Mouse (Mus musculus) midbrain, embryonic 14.5 days (tissue): Measurements from ENCODE around the gene Stat2. TPM values are rescaled to one million over a fixed set of nuclear protein-coding genes. Genes with fewer than 3 reads are reported as not detected.
"Not testable (repeated sequence)": the region's sequence is repeated elsewhere in the genome, so short reads cannot be mapped to it uniquely, and the experiment has no call there.

Experiments used
- ATAC-seq: fragments of 200-750 bp; cut with Nextera tagmentation; 2 replicates; pipeline ENCODE4 v1.8.0; 2017; ENCODE audit warnings: moderate number of reproducible peaks, moderate library complexity; ENCODE audit not compliant: low FRiP score, low TSS enrichment
- DNase-seq: peaks from one replicate; pipeline ENCODE4 v3.0.0-alpha.2; 2015
- H3K27ac ChIP-seq: fragments of 300-500 bp; sonication (generic); replicated peaks from 2 replicates; pipeline ENCODE4 v1.5.1; 2014; ENCODE audit warnings: mild to moderate bottlenecking, low read depth, low read length, moderate library complexity
- H3K27me3 ChIP-seq: fragments of 300-500 bp; sonication (generic); 2 replicates; pipeline ENCODE4 v1.6.1; 2014; ENCODE audit warnings: low read length, control low read depth, mixed read lengths; ENCODE audit not compliant: control insufficient read depth, insufficient read depth
- H3K36me3 ChIP-seq: fragments of 300-500 bp; sonication (generic); 2 replicates; pipeline ENCODE4 v1.6.1; 2014; ENCODE audit warnings: low read length, control low read depth; ENCODE audit not compliant: control insufficient read depth, insufficient read depth
- H3K4me1 ChIP-seq: fragments of 300-500 bp; sonication (generic); 2 replicates; pipeline ENCODE4 v1.6.1; 2014; ENCODE audit warnings: mild to moderate bottlenecking, antibody characterized with exemption, low read length, control low read depth; ENCODE audit not compliant: control insufficient read depth, insufficient read depth
- H3K4me2 ChIP-seq: fragments of 300-500 bp; sonication (generic); 2 replicates; pipeline ENCODE4 v1.6.1; 2014; ENCODE audit warnings: mild to moderate bottlenecking, low read length, moderate library complexity
- H3K4me3 ChIP-seq: fragments of 300-500 bp; sonication (generic); replicated peaks from 2 replicates; pipeline ENCODE4 v1.5.1; 2014; ENCODE audit warnings: low read depth, low read length
- H3K9ac ChIP-seq: fragments of 300-500 bp; sonication (generic); replicated peaks from 2 replicates; pipeline ENCODE4 v1.6.1; 2014; ENCODE audit warnings: mild to moderate bottlenecking, low read length, moderate library complexity
- H3K9me3 ChIP-seq: fragments of 300-500 bp; sonication (generic); 2 replicates; pipeline ENCODE4 v1.6.1; 2016; ENCODE audit warnings: low read length, control low read depth, mixed read lengths; ENCODE audit not compliant: control insufficient read depth
- WGBS: fragments of 180-500 bp; shearing (Covaris S2); extraction: QIAGEN DNeasy Blood & Tissue Kit; methylation state at CpG from one replicate; pipeline ENCODE4 v1.1.7; 2014; 5-methylcytosine and 5-hydroxymethylcytosine counted together
- polyA plus RNA-seq: library from polyadenylated mRNA; unstranded; fragments of >200 nt; fragmentation: Nextera tagmentation; extraction: Ambion mirVana; gene quantifications from 2 replicates; pipeline ENCODE4 v1.2.1, GENCODE M21; 2014

The Stat2 gene
- polyA plus RNA-seq, 1 experiment from 2014 or later, result 23.0 TPM

- no peak overlapping the region for H3K27ac ChIP-seq
- no peak overlapping the region for H3K9ac ChIP-seq
- H3K4me3 ChIP-seq, result no peak overlapping the region
- ATAC-seq (no peak), DNase-seq (no peak)
- no peaks in the 10 kb centered on the region for H3K27me3 ChIP-seq
- H3K4me1 ChIP-seq, result no peaks in the 10 kb centered on the region
- no peak overlapping the region for H3K4me2 ChIP-seq
- WGBS, result 87% methylated on average over 17 of the region's 17 CpGs
- H3K36me3 ChIP-seq, result peaks cover 90% of the 10 kb centered on the region
- H3K9me3 ChIP-seq, result no peaks in the 10 kb centered on the region
Measured at GRCm38 (mm10) chr10:128247020-128247732, 23.2 kb upstream of the Stat2 start.

- no peak overlapping the region for H3K27ac ChIP-seq
- H3K9me3 ChIP-seq, result no peaks in the 10 kb centered on the region
- ATAC-seq (no peak), DNase-seq (no peak)
- no peak overlapping the region for H3K4me3 ChIP-seq
- H3K4me1 ChIP-seq, result no peaks in the 10 kb centered on the region
- no peak overlapping the region for H3K4me2 ChIP-seq
- peaks cover 66% of the 10 kb centered on the region for H3K36me3 ChIP-seq
- H3K9ac ChIP-seq, result no peak overlapping the region
- 97% methylated on average over 13 of the region's 13 CpGs for WGBS
- no peaks in the 10 kb centered on the region for H3K27me3 ChIP-seq
Measured at GRCm38 (mm10) chr10:128250565-128250964, 19.8 kb upstream of the Stat2 start.

DNA sequence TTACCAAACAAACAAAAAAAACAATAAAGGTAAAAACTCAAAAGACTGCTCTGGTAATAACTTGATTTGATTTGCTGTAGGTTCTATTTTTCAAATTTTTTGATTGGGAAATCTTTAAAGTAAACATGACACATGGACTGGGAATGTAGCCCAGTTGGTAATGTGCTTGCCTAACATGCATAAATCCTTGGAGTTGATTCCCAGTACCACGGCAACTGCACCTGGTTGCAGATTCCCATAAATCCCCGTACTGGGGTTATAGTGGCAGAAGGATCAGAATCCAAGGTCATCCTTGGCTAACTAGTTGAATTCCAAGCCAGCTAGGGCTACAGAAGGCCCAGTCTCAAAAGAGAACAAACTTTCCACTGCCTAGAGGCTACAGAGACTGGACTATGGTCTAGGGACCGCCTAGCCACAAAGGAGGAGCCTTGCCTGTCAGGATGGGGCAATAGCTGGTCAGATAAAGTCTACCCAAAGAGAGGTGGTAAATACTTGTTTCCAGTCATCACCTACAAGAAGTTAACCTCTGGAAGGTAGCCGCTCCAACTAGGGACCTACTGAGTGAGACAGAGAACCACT, 16.6 kb upstream of the Stat2 start, which contains the start of gene Apon:
Apon (plus strand) TSS at position 420 of the 579 bp plus-strand sequence.
- Histone ChIP-seq H3K4me1 (no peaks in the 10 kb centered on the region), H3K27me3 (no peaks in the 10 kb centered on the region), H3K36me3 (peaks cover 36% of the 10 kb centered on the region), H3K4me2 (no peak within 1 kb of the TSS), H3K9ac (no peak within 1 kb of the TSS), H3K4me3 (no peak within 1 kb of the TSS), H3K9me3 (no peaks in the 10 kb centered on the region), H3K27ac (no peak within 1 kb of the TSS)
- no peak for DNase-seq
- 89% methylated on average over 4 of the region's 4 CpGs for WGBS
- ATAC-seq, result no peak

DNA sequence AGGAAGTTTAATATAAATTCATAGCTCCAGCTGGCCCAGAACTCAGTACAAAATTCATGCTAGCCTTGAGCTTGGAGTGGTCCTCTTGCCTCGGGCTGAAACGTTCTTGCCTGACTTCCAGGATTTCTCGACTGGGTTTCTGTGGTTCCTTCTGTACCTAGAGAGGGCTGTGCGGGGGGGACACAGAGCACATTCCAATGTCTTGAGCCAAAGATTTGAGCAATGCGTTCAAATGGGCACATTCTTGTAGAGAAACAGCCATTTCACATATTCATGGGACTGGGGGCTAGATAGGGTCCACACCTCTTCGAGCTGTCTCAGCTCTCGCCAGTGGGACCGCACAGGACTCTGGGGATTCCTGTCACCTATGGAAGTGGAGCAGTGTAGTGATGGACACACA, 14.4 kb upstream of the Stat2 start:
- Histone ChIP-seq H3K9ac (no peak overlapping the region), H3K4me1 (no peaks in the 10 kb centered on the region), H3K27me3 (no peaks in the 10 kb centered on the region), H3K9me3 (no peaks in the 10 kb centered on the region), H3K4me2 (no peak overlapping the region), H3K27ac (no peak overlapping the region), H3K36me3 (peaks cover 17% of the 10 kb centered on the region), H3K4me3 (no peak overlapping the region)
- WGBS, result 91% methylated on average over 8 of the region's 8 CpGs
- ATAC-seq (no peak), DNase-seq (no peak)

- H3K9ac ChIP-seq, result no peak overlapping the region
- no peaks in the 10 kb centered on the region for H3K4me1 ChIP-seq
- 93% methylated on average over 8 of the region's 8 CpGs for WGBS
- ATAC-seq (no peak), DNase-seq (no peak)
- H3K36me3 ChIP-seq, result peaks cover 13% of the 10 kb centered on the region
- no peak overlapping the region for H3K4me3 ChIP-seq
- no peak overlapping the region for H3K4me2 ChIP-seq
- no peak overlapping the region for H3K27ac ChIP-seq
- H3K27me3 ChIP-seq, result no peaks in the 10 kb centered on the region
- no peaks in the 10 kb centered on the region for H3K9me3 ChIP-seq
Measured at GRCm38 (mm10) chr10:128256328-128256727, 14.0 kb upstream of the Stat2 start.

GRCm38 (mm10) chr10:128258953-128259352, 11.4 kb upstream of the Stat2 start:
- H3K9ac ChIP-seq, result no peak overlapping the region

GRCm38 (mm10) chr10:128259946-128260345, 10.4 kb upstream of the Stat2 start:
- WGBS, result 87% methylated on average over 5 of the region's 5 CpGs
- ATAC-seq, result no peak

More at GRCm38 (mm10) chr10:128258953-128259352, 11.4 kb upstream of the Stat2 start:
- H3K27ac ChIP-seq, result no peak overlapping the region
- ATAC-seq (no peak), DNase-seq (no peak)
- H3K4me3 ChIP-seq, result no peak overlapping the region
- H3K9me3 ChIP-seq, result no peaks in the 10 kb centered on the region
- WGBS, result 87% methylated on average over 4 of the region's 4 CpGs
- no peak overlapping the region for H3K4me2 ChIP-seq
- H3K27me3 ChIP-seq, result no peaks in the 10 kb centered on the region
- H3K4me1 ChIP-seq, result no peaks in the 10 kb centered on the region
- no peaks in the 10 kb centered on the region for H3K36me3 ChIP-seq

DNA sequence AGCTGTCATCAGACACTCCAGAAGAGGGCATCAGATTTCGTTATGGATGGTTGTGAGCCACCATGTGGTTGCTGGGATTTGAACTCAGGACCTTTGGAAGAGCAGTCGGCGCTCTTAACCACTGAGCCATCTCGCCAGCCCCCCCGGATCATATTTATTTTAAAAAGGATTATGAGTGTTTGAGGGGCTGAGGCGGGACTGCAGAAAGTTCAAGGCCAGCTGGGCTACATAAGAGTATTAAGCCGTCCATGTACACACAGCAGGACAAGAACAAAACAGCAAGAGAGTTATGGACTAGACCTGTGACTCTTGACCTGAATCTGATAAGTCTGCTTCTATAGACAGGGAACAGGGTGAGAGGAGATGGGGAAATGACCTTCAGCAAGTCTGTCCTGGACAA, 10.0 kb upstream of the Stat2 start:
- H3K4me3 ChIP-seq, DNase-seq, H3K4me2 ChIP-seq, H3K36me3 ChIP-seq, H3K9me3 ChIP-seq, ATAC-seq, H3K27ac ChIP-seq, H3K4me1 ChIP-seq, H3K9ac ChIP-seq, H3K27me3 ChIP-seq: not testable (repeated sequence)
- WGBS, result 89% methylated on average over 7 of the region's 7 CpGs

More at GRCm38 (mm10) chr10:128259946-128260345, 10.4 kb upstream of the Stat2 start:
- no peak overlapping the region for H3K9ac ChIP-seq
- H3K4me2 ChIP-seq, result no peak overlapping the region
- H3K27me3 ChIP-seq, result no peaks in the 10 kb centered on the region
- no peaks in the 10 kb centered on the region for H3K36me3 ChIP-seq
- no peak overlapping the region for H3K27ac ChIP-seq
- H3K9me3 ChIP-seq, result no peaks in the 10 kb centered on the region
- H3K4me1 ChIP-seq, result no peaks in the 10 kb centered on the region
- DNase-seq, result no peak
- H3K4me3 ChIP-seq, result no peak overlapping the region

GRCm38 (mm10) chr10:128262300-128262699, 8.1 kb upstream of the Stat2 start:
- no peaks in the 10 kb centered on the region for H3K9me3 ChIP-seq
- H3K4me1 ChIP-seq, result no peaks in the 10 kb centered on the region
- 85% methylated on average over 22 of the region's 22 CpGs for WGBS
- H3K9ac ChIP-seq, result no peak overlapping the region
- H3K27me3 ChIP-seq, result no peaks in the 10 kb centered on the region
- DNase-seq, result no peak
- H3K4me3 ChIP-seq, result no peak overlapping the region
- no peaks in the 10 kb centered on the region for H3K36me3 ChIP-seq
- no peak for ATAC-seq
- no peak overlapping the region for H3K4me2 ChIP-seq
- no peak overlapping the region for H3K27ac ChIP-seq
